Mouse (Mus musculus) lung, postnatal 0 days (tissue): Measurements from ENCODE around the gene Nudt4. TPM values are rescaled to one million over a fixed set of nuclear protein-coding genes. Genes with fewer than 3 reads are reported as not detected.

Experiments used
- ATAC-seq: fragments of 200-750 bp; cut with Nextera tagmentation; 2 replicates; pipeline ENCODE4 v1.8.0; 2017; ENCODE audit warnings: moderate library complexity
- DNase-seq: peaks from one replicate; pipeline ENCODE4 v3.0.0-alpha.2; 2016; ENCODE audit warnings: low spot score
- H3K27ac ChIP-seq: fragments of 300-500 bp; sonication (generic); 2 replicates; pipeline ENCODE4 v1.5.1; 2014; ENCODE audit warnings: antibody characterized with exemption, mild to moderate bottlenecking, low read length, mixed read lengths
- H3K27me3 ChIP-seq: fragments of 300-500 bp; sonication (generic); replicated peaks from 2 replicates; pipeline ENCODE4 v1.6.1; 2014; ENCODE audit warnings: low read length, mixed read lengths; ENCODE audit not compliant: insufficient read depth
- H3K36me3 ChIP-seq: fragments of 300-500 bp; sonication (generic); 2 replicates; pipeline ENCODE4 v1.6.1; 2014; ENCODE audit warnings: low read length, mixed read lengths; ENCODE audit not compliant: insufficient read depth
- H3K4me1 ChIP-seq: fragments of 300-500 bp; sonication (generic); 2 replicates; pipeline ENCODE4 v1.6.1; 2014; ENCODE audit warnings: antibody characterized with exemption, low read depth, low read length, mixed read lengths; ENCODE audit not compliant: insufficient read depth
- H3K4me2 ChIP-seq: fragments of 300-500 bp; sonication (generic); replicated peaks from 2 replicates; pipeline ENCODE4 v1.6.1; 2014; ENCODE audit warnings: low read depth, mild to moderate bottlenecking, low read length, moderate library complexity, mixed read lengths
- H3K4me3 ChIP-seq: fragments of 300-500 bp; sonication (generic); 2 replicates; pipeline ENCODE4 v1.5.1; 2014; ENCODE audit warnings: low read depth, low read length
- H3K9ac ChIP-seq: fragments of 300-500 bp; sonication (generic); replicated peaks from 2 replicates; pipeline ENCODE4 v1.6.1; 2014; ENCODE audit warnings: low read depth, mild to moderate bottlenecking
- H3K9me3 ChIP-seq: fragments of 300-500 bp; sonication (generic); 2 replicates; pipeline ENCODE4 v1.6.1; 2016; ENCODE audit warnings: low read length, mixed read lengths
- CTCF ChIP-seq: IDR thresholded peaks from 2 replicates; pipeline ENCODE4 v1.5.1; 2016; ENCODE audit warnings: antibody characterized with exemption, mild to moderate bottlenecking
- EP300 ChIP-seq: IDR thresholded peaks from 2 replicates; pipeline ENCODE4 v1.6.1; 2016; ENCODE audit warnings: antibody characterized with exemption, mild to moderate bottlenecking, control low read depth
- WGBS: fragments of 180-500 bp; shearing (Covaris S2); extraction: QIAGEN DNeasy Blood & Tissue Kit; methylation state at CpG from one replicate; pipeline ENCODE4 v1.1.7; 2014; 5-methylcytosine and 5-hydroxymethylcytosine counted together
- polyA plus RNA-seq: library from polyadenylated mRNA; unstranded; fragments of >200 nt; fragmentation: Nextera tagmentation; extraction: Ambion mirVana; gene quantifications from 2 replicates; pipeline ENCODE4 v1.2.1, GENCODE M21; 2015

Nudt4 gene
- polyA plus RNA-seq, 1 experiment from 2014 or later = 50.3 TPM

DNA sequence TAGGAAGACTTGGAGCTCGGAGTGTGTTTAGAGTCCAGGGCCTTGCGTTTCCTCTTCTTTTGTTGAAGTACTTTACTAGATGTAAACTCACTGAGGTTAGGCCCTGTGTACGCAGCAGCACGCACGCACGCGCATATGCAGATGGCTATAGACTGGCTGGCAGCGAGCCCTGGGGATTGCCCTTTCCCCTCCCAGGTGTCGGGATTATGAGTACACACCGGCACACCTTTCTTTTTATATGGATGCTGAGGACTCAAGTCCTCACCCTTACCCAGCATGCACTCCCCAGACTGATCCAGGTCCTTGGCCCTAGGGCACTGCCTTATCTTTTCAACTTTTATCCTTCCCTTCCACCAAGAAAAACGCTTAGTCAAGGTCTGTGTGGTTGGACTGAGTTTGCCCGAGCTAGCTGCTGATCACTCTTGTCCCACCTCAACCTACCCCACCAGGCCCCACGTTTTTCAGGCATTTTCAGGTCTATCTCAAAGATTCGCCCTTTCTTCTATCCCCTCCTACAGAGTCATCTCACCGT, 34.2 kb upstream of the Nudt4 start:
- no peak for TF ChIP-seq EP300
- TF ChIP-seq CTCF = no peak
- Histone ChIP-seq H3K27me3 (no peaks in the 10 kb centered on the region), H3K27ac (no peak overlapping the region), H3K4me2 (no peak overlapping the region), H3K9me3 (no peaks in the 10 kb centered on the region), H3K9ac (no peak overlapping the region), H3K4me1 (no peaks in the 10 kb centered on the region), H3K36me3 (no peaks in the 10 kb centered on the region), H3K4me3 (no peak overlapping the region)
- WGBS = 59% methylated on average over 15 of the region's 15 CpGs
- no peak for ATAC-seq
- DNase-seq = no peak

GRCm38 (mm10) chr10:95595852-95596639, 32.1 kb upstream of the Nudt4 start:
- H3K36me3 ChIP-seq = no peaks in the 10 kb centered on the region
- 46% methylated on average over 8 of the region's 8 CpGs for WGBS
- H3K4me2 ChIP-seq = no peak overlapping the region
- ATAC-seq (no peak), DNase-seq (no peak)
- no peaks in the 10 kb centered on the region for H3K9me3 ChIP-seq
- no peak overlapping the region for H3K9ac ChIP-seq
- no peaks in the 10 kb centered on the region for H3K27me3 ChIP-seq
- H3K4me1 ChIP-seq = no peaks in the 10 kb centered on the region
- H3K4me3 ChIP-seq = no peak overlapping the region
- no peak overlapping the region for H3K27ac ChIP-seq
- TF ChIP-seq EP300 (no peak), CTCF (no peak)

DNA sequence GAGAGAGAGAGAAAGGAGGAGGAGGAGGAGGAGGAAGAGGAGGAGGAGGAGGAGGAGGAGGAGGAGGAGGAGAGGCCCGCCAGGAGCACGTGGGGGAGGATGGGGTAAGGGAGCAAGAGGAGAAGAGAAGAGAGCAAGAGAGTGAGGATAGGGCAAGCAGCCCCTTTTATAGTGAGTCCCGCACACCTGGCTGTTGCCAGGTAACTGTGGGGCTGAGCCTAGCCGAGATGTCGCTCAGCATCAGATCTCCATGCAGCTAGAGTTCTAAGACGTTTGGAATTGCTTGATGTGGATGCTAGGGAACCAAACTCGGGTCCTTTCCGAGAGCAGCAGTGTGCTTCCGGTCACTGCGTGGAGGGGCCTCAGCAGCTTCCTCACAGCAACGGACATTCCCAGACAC, 30.5 kb upstream of the Nudt4 start:
- no peak overlapping the region for H3K27ac ChIP-seq
- ATAC-seq (no peak), DNase-seq (no peak)
- H3K9me3 ChIP-seq = no peaks in the 10 kb centered on the region
- no peak overlapping the region for H3K4me2 ChIP-seq
- 57% methylated on average over 9 of the region's 11 CpGs for WGBS
- no peaks in the 10 kb centered on the region for H3K27me3 ChIP-seq
- no peak overlapping the region for H3K9ac ChIP-seq
- no peak overlapping the region for H3K4me3 ChIP-seq
- H3K36me3 ChIP-seq = no peaks in the 10 kb centered on the region
- H3K4me1 ChIP-seq = no peaks in the 10 kb centered on the region
- no peak for TF ChIP-seq EP300
- no peak for TF ChIP-seq CTCF

- 87% methylated on average over 4 of the region's 4 CpGs for WGBS
- H3K9ac ChIP-seq = no peak overlapping the region
- H3K27me3 ChIP-seq = no peaks in the 10 kb centered on the region
- H3K27ac ChIP-seq = no peak overlapping the region
- no peaks in the 10 kb centered on the region for H3K9me3 ChIP-seq
- no peaks in the 10 kb centered on the region for H3K4me1 ChIP-seq
- H3K36me3 ChIP-seq = no peaks in the 10 kb centered on the region
- TF ChIP-seq EP300 = no peak
- no peak for TF ChIP-seq CTCF
- no peak for ATAC-seq
- DNase-seq = no peak
- H3K4me2 ChIP-seq = no peak overlapping the region
- H3K4me3 ChIP-seq = no peak overlapping the region
Measured at GRCm38 (mm10) chr10:95591257-95591656, 27.3 kb upstream of the Nudt4 start.

DNA sequence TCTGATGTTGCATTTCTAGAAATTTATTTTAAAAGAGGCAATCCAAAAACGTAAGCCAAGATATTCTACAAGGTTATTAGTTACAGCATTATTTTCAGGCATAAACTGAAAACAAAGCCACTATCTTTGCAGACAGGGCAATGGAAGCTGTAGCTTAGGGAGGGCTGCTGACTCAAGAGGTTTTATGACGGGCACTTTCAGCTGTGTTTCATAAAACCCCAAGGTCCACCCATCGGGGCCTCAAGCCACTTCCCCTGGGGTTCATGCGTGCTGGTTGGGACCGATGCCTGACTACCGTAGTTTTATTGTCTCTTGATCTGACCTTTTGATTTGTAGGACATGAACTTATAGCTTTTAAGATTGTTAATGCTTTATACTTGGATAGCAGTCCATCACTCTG, 26.2 kb upstream of the Nudt4 start:
- TF ChIP-seq CTCF (no peak), EP300 (no peak)
- Histone ChIP-seq H3K4me3 (no peak overlapping the region), H3K27ac (no peak overlapping the region), H3K27me3 (no peaks in the 10 kb centered on the region), H3K4me2 (no peak overlapping the region), H3K4me1 (no peaks in the 10 kb centered on the region), H3K36me3 (no peaks in the 10 kb centered on the region), H3K9me3 (no peaks in the 10 kb centered on the region), H3K9ac (no peak overlapping the region)
- 81% methylated on average over 6 of the region's 6 CpGs for WGBS
- ATAC-seq = no peak
- DNase-seq = no peak

- H3K27ac ChIP-seq = no peak overlapping the region
- H3K4me3 ChIP-seq = no peak overlapping the region
- H3K4me1 ChIP-seq = no peaks in the 10 kb centered on the region
- WGBS = 77% methylated on average over 4 of the region's 4 CpGs
- H3K27me3 ChIP-seq = no peaks in the 10 kb centered on the region
- DNase-seq = no peak
- H3K4me2 ChIP-seq = no peak overlapping the region
- no peak overlapping the region for H3K9ac ChIP-seq
- no peaks in the 10 kb centered on the region for H3K9me3 ChIP-seq
- TF ChIP-seq EP300 (no peak), CTCF (no peak)
- ATAC-seq = no peak
- H3K36me3 ChIP-seq = no peaks in the 10 kb centered on the region
Measured at GRCm38 (mm10) chr10:95589196-95589595, 25.2 kb upstream of the Nudt4 start.
